Mouse (Mus musculus): ENCODE data around the gene Tnfrsf17. TPM values are rescaled to one million over a fixed set of nuclear protein-coding genes. Genes with fewer than 3 reads are reported as not detected.
"Not testable (repeated sequence)": the region's sequence is repeated elsewhere in the genome, so short reads cannot be mapped to it uniquely, and the experiment has no call there.

Tnfrsf17 gene
- polyA plus RNA-seq, 1 experiment, result 1.1 TPM

DNA sequence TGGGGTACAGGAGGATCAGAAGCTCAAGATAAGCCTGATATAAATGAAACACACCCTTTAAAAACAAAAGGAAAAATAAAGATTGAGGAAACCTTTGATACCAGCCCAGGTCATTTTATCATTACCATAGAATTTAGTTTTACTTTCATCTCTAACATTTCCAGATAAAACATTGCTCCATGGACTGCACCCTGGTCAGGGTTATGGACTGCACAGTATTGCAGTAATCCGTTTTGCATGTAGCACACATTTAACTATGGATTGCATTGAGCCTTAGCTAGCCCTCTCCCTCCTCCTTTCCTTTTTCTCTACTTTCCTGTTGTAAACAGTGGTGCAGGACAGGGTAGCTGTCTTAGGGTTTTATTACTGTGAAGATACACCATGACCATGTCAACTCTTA is 17.4 kb downstream of the Tnfrsf17 start:
- Histone ChIP-seq H3K4me3 (ENCODE audit: insufficient read depth, low read length) (no peak overlapping the region), H3K4me1 (ENCODE audit: control insufficient read depth, insufficient read depth, low read length) (peaks cover 43% of the 10 kb centered on the region), H3K27ac (ENCODE audit: insufficient read depth, low read depth, low read length) (no peak overlapping the region)
- TF ChIP-seq CTCF (IDR thresholded peaks at IDR 0.05; ENCODE audit: low read depth, low read length), result no peak
- TF ChIP-seq POLR2A (IDR thresholded peaks at IDR 0.05; ENCODE audit: borderline replicate concordance, low read depth, low read length), result no peak

DNA sequence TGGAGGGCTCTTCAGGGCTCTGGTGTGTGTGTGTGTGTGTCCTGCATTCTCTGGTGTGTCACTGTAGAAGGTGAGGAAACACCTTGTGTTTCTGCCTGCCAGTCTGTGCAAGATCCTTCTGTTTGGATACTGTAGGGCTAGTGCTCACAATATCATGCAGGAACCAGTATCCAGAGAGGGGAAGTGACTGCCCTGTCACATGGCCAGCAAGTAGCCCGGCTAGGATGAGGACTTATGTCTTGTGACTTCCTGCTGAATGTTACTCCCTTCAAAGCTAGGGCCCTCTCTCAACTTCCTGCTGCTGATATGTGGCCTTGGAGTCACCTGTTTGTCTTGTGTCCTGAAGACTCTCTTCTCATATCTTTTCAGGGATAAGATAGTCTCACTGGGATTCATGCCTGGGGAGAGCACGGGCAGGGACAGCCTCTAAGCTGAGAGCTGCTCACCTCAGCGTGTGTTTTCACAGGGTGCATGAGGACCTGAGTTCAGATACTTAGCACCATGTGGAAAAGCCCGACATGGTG is 29.7 kb downstream of the Tnfrsf17 start:
- H3K4me1 ChIP-seq (ENCODE audit: control insufficient read depth, insufficient read depth, low read length), result peaks cover 46% of the 10 kb centered on the region

DNA sequence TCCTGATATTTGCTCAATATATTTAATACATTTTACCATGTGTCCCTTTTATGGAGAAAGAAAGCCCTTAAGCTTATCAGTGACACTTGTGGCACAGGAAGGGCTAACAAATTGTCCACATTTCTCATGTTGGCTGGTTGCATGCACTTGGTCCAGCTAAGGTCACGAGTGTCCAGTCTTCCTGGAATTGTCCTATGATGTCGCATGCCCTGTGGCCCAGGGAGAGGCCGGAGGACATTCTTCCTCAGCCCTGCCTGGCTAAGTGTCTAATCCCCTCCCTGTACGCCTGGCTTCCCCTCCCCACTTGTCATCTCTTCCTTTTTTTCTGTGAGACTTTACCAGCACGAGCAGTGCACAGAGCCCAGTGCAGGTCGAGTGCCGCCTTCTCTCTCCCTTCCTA is 38.3 kb downstream of the Tnfrsf17 start:
- Histone ChIP-seq H3K4me3 (ENCODE audit: insufficient read depth, low read length) (no peak overlapping the region), H3K4me1 (ENCODE audit: control insufficient read depth, insufficient read depth, low read length) (peaks cover 10% of the 10 kb centered on the region), H3K27ac (ENCODE audit: insufficient read depth, low read depth, low read length) (peak overlapping the region; percentile 28)
- TF ChIP-seq POLR2A (IDR thresholded peaks at IDR 0.05; ENCODE audit: borderline replicate concordance, low read depth, low read length), result no peak
- no peak for TF ChIP-seq CTCF (IDR thresholded peaks at IDR 0.05; ENCODE audit: low read depth, low read length)

More for the DNA sequence above, 29.7 kb downstream of the Tnfrsf17 start:
- TF ChIP-seq CTCF (IDR thresholded peaks at IDR 0.05; ENCODE audit: low read depth, low read length) (no peak), POLR2A (IDR thresholded peaks at IDR 0.05; ENCODE audit: borderline replicate concordance, low read depth, low read length) (no peak)
- Histone ChIP-seq H3K27ac (ENCODE audit: insufficient read depth, low read depth, low read length) (peak overlapping the region; percentile 95), H3K4me3 (ENCODE audit: insufficient read depth, low read length) (no peak overlapping the region)

DNA sequence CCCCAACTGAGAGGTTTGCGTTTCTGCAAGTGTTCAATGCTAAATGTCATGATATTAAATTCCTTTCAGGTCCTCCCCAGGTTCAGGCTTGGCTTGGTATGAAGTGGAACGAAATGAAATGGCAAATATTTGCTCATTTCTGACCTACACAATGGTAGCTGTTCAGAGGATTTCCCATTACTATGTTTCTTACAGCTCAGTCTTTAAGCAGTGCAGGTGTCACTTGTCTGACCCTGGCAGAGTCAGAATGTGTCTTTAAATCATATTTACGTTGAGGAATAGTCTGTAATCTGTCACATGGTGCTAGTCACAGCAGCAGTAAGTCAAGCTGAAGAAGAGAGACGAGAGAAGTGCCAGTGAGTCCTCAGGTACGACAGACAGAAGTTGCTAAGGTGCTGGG is 45.6 kb downstream of the Tnfrsf17 start:
- no peak overlapping the region for H3K4me3 ChIP-seq (ENCODE audit: insufficient read depth, low read length)
- H3K27ac ChIP-seq (ENCODE audit: insufficient read depth, low read depth, low read length), result no peak overlapping the region
- TF ChIP-seq POLR2A (IDR thresholded peaks at IDR 0.05; ENCODE audit: borderline replicate concordance, low read depth, low read length) (no peak), CTCF (IDR thresholded peaks at IDR 0.05; ENCODE audit: low read depth, low read length) (no peak)
- H3K4me1 ChIP-seq (ENCODE audit: control insufficient read depth, insufficient read depth, low read length), result no peaks in the 10 kb centered on the region

DNA sequence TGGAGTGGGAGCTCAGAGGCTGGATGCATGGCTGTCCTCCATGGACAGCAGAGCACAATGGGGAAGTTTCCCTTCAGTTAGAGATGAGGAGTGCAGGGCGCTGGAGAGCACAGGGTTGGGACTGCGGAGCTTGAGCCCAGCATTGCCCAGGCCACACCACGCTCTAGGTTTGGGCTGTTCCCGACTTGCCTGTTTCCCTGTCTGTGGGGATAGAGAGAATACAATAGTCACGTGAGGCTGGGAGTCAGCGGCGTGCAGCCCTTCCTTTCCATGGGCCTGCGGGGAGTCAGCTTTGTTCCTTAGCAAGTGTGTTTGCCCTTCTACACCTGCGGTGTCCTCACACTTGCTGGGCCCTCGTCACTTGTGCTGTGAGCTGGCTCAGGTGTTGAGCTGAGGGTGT is 46.3 kb downstream of the Tnfrsf17 start:
- no peak overlapping the region for H3K27ac ChIP-seq (ENCODE audit: insufficient read depth, low read depth, low read length)

DNA sequence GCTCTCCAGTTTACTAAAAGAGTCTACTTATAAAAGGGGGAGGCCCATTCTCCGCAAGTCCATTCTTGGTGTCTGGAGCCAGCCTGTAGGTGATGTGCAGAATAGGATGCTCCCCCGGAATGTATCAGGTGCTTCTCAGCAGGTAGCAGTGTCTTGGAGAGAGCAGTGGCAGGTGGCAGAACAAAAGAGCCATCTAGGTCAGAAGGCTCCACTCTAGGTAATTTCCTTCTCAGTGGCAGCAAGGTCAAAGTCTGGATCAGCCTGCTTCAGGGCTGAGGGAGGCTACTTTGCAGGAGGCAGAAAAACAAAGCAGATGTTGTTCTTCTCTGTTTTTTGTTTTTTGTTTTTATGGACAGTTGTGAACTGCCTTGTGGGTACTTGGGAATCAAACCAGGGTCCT is 47.0 kb downstream of the Tnfrsf17 start:
- not testable (repeated sequence) for H3K4me3 ChIP-seq (ENCODE audit: insufficient read depth, low read length); H3K4me1 ChIP-seq (ENCODE audit: control insufficient read depth, insufficient read depth, low read length); H3K27ac ChIP-seq (ENCODE audit: insufficient read depth, low read depth, low read length)

More for the DNA sequence above, 46.3 kb downstream of the Tnfrsf17 start:
- no peak for TF ChIP-seq CTCF (IDR thresholded peaks at IDR 0.05; ENCODE audit: low read depth, low read length)
- no peak for TF ChIP-seq POLR2A (IDR thresholded peaks at IDR 0.05; ENCODE audit: borderline replicate concordance, low read depth, low read length)
- Histone ChIP-seq H3K4me3 (ENCODE audit: insufficient read depth, low read length) (no peak overlapping the region), H3K4me1 (ENCODE audit: control insufficient read depth, insufficient read depth, low read length) (no peaks in the 10 kb centered on the region)

DNA sequence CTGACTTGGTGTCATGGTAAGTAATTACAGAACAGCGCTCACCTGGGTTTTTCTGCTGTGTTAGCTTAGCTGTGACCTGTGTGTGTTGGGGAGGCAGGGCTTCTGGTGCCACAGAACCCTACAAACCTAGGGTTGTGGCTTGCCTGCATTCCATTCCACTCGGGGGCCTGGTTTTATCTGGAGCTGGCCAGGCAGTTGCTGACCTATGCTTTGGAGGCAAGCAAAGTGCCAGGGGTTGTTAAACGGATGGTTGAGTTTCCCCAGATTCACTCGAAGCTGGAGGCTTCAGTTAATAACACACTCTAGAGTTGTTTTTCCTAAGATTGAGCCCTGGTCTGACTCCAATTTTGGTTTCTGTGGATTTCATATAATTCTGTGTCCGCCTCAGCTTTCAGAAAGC is 52.0 kb downstream of the Tnfrsf17 start:
- Histone ChIP-seq H3K4me3 (ENCODE audit: insufficient read depth, low read length) (no peak overlapping the region), H3K4me1 (ENCODE audit: control insufficient read depth, insufficient read depth, low read length) (peaks cover 16% of the 10 kb centered on the region), H3K27ac (ENCODE audit: insufficient read depth, low read depth, low read length) (no peak overlapping the region)
- TF ChIP-seq CTCF (IDR thresholded peaks at IDR 0.05; ENCODE audit: low read depth, low read length) (no peak), POLR2A (IDR thresholded peaks at IDR 0.05; ENCODE audit: borderline replicate concordance, low read depth, low read length) (no peak)

DNA sequence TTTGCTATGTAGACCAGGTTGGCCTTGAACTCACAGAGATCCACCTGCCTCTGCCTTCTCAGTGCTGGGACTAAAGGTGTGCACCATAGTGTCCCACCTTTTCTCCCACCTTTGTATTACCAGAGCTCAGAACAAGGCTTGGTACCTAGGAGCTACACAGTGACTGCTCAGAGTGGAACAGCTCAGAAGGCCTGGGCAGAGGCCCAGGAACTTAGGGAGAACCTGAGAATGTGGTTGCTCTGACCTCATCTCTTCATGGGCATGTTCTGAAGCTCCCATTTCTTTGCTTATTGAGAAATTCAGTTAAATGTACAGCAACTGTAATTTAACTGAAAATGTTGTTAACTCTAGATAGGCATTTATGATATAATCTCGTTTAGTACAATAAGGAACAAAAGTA is 53.2 kb downstream of the Tnfrsf17 start:
- Histone ChIP-seq H3K4me1 (ENCODE audit: control insufficient read depth, insufficient read depth, low read length) (peaks cover 24% of the 10 kb centered on the region), H3K27ac (ENCODE audit: insufficient read depth, low read depth, low read length) (no peak overlapping the region), H3K4me3 (ENCODE audit: insufficient read depth, low read length) (no peak overlapping the region)
- TF ChIP-seq CTCF (IDR thresholded peaks at IDR 0.05; ENCODE audit: low read depth, low read length), result no peak
- no peak for TF ChIP-seq POLR2A (IDR thresholded peaks at IDR 0.05; ENCODE audit: borderline replicate concordance, low read depth, low read length)

DNA sequence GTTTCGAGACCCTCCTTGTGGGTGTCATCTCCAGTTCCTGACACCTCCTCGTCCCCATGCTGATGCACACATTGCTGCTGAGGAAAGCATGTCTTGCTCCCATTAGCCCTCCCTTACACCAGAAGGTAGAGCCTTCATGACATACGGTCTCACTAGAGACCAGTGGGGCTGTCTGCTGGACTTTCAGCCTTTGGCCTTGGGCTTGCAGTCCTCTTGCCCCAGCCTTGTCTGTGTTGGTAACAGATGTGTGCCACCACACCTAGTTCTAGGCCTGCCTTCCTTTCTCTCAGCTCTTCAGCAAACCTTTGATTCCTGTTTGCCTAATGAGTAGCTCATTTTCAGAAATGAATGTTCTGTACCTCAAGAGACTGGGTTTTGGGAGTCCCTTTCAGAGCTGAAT is 54.8 kb downstream of the Tnfrsf17 start:
- Histone ChIP-seq H3K4me1 (ENCODE audit: control insufficient read depth, insufficient read depth, low read length) (peaks cover 27% of the 10 kb centered on the region), H3K27ac (ENCODE audit: insufficient read depth, low read depth, low read length) (no peak overlapping the region), H3K4me3 (ENCODE audit: insufficient read depth, low read length) (no peak overlapping the region)
- no peak for TF ChIP-seq POLR2A (IDR thresholded peaks at IDR 0.05; ENCODE audit: borderline replicate concordance, low read depth, low read length)
- TF ChIP-seq CTCF (IDR thresholded peaks at IDR 0.05; ENCODE audit: low read depth, low read length), result no peak

DNA sequence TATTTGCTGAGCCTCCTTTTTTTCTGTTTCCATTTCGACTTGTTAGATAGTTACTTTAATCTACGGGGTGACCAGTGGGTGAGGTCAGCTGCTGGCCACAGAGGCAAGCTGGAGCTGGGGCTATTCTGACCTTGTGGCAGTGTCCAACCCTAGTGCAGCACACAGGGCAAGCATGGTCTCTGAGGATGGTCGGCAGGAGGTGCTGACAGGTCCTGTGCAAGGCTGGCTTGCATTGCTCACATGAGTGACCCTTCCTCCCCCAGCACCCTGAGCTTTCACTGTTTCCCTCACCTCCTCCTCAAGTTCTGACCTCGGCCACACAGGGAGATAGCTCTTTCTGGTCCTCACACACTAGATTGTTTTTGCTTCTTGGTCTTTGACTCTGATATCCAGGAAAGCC is 55.5 kb downstream of the Tnfrsf17 start:
- no peak overlapping the region for H3K4me3 ChIP-seq (ENCODE audit: insufficient read depth, low read length)
- TF ChIP-seq CTCF (IDR thresholded peaks at IDR 0.05; ENCODE audit: low read depth, low read length) (no peak), POLR2A (IDR thresholded peaks at IDR 0.05; ENCODE audit: borderline replicate concordance, low read depth, low read length) (no peak)
- peaks cover 27% of the 10 kb centered on the region for H3K4me1 ChIP-seq (ENCODE audit: control insufficient read depth, insufficient read depth, low read length)
- no peak overlapping the region for H3K27ac ChIP-seq (ENCODE audit: insufficient read depth, low read depth, low read length)

DNA sequence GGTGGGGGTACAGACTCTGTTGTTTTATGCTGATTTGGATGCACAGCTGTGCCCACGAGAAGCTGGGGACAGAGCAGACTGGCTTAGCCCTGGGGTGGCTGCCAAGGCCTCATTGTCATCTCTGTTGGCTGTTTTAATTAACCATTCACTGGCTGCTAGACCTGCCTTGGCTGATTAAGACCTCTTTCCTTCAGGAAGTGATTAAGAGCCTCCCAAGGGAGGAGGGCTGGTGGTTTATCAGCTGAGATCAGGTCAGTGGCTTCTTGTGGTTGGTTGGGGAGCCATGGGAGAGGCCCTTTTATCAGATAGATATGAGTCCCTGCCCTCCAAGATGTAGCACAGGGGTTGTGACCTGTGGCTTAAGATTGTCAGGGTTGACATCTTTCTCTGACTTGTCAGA is 56.0 kb downstream of the Tnfrsf17 start:
- TF ChIP-seq CTCF (IDR thresholded peaks at IDR 0.05; ENCODE audit: low read depth, low read length) (no peak), POLR2A (IDR thresholded peaks at IDR 0.05; ENCODE audit: borderline replicate concordance, low read depth, low read length) (no peak)
- no peak overlapping the region for H3K4me3 ChIP-seq (ENCODE audit: insufficient read depth, low read length)
- H3K4me1 ChIP-seq (ENCODE audit: control insufficient read depth, insufficient read depth, low read length), result peaks cover 27% of the 10 kb centered on the region
- H3K27ac ChIP-seq (ENCODE audit: insufficient read depth, low read depth, low read length), result no peak overlapping the region

Other genes with a start within 250 kb of the Tnfrsf17 start
- gene Litaf, start 247.7 kb upstream of the Tnfrsf17 start, polyA plus RNA-seq (2012; ENCODE audit: insufficient read depth, insufficient read length, missing spikeins), result 218 and 241 TPM in 2 replicates
- gene Txndc11, start 179.2 kb upstream of the Tnfrsf17 start, polyA plus RNA-seq (2012; ENCODE audit: insufficient read depth, insufficient read length, missing spikeins), result 14.5 and 15.5 TPM in 2 replicates
- gene Zc3h7a, start 137.4 kb upstream of the Tnfrsf17 start, polyA plus RNA-seq (2012; ENCODE audit: insufficient read depth, insufficient read length, missing spikeins), result 202 and 221 TPM in 2 replicates
- gene Rsl1d1, start 110.5 kb upstream of the Tnfrsf17 start, polyA plus RNA-seq (2012; ENCODE audit: insufficient read depth, insufficient read length, missing spikeins), result 51.3 and 53.4 TPM in 2 replicates
- gene Gspt1, start 59.5 kb upstream of the Tnfrsf17 start, polyA plus RNA-seq (2012; ENCODE audit: insufficient read depth, insufficient read length, missing spikeins), result 91.6 and 98.7 TPM in 2 replicates
- gene Snx29, start 9.1 kb downstream of the Tnfrsf17 start, polyA plus RNA-seq (2012; ENCODE audit: insufficient read depth, insufficient read length, missing spikeins), result 24.3 and 27.7 TPM in 2 replicates

All from bone marrow macrophage, adult 2 months (primary cell).